Mouse (Mus musculus): ENCODE measurements around the gene Ror1.

Gene Ror1

GRCm38 (mm10) chr4:100095685-100096595 is at the start of gene Ror1:
Gene Ror1, plus strand, starts transcription at chr4:100095791.
- peak; percentile 66 for DNase-seq

- no peak for DNase-seq
These were observed 48.5 kb upstream of the Ror1 start for GRCm38 (mm10) chr4:100047066-100047465.

- no peak for DNase-seq
These were observed 47.1 kb upstream of the Ror1 start for GRCm38 (mm10) chr4:100048351-100048950.

- no peak for DNase-seq
These were observed 43.8 kb upstream of the Ror1 start for GRCm38 (mm10) chr4:100051767-100052166.

GRCm38 (mm10) chr4:100052258-100052657 is 43.3 kb upstream of the Ror1 start:
- no peak for DNase-seq

- DNase-seq: no peak
These were observed 39.5 kb upstream of the Ror1 start for GRCm38 (mm10) chr4:100056046-100056445.

- DNase-seq: no peak
These were observed 39.1 kb upstream of the Ror1 start for GRCm38 (mm10) chr4:100056446-100056845.

- no peak for DNase-seq
These were observed 38.2 kb upstream of the Ror1 start for GRCm38 (mm10) chr4:100057381-100057780.

- no peak for DNase-seq
These were observed 37.0 kb upstream of the Ror1 start for GRCm38 (mm10) chr4:100058631-100059030.

- no peak for DNase-seq
These were observed 35.8 kb upstream of the Ror1 start for GRCm38 (mm10) chr4:100059811-100060210.

- DNase-seq: no peak
These were observed 34.1 kb upstream of the Ror1 start for GRCm38 (mm10) chr4:100061396-100062066.

- DNase-seq: no peak
These were observed 29.9 kb upstream of the Ror1 start for GRCm38 (mm10) chr4:100065686-100066085.

- DNase-seq: no peak
These were observed 25.5 kb upstream of the Ror1 start for GRCm38 (mm10) chr4:100070101-100070500.

GRCm38 (mm10) chr4:100096596-100097181 is 1.1 kb downstream of the Ror1 start:
- DNase-seq: no peak

GRCm38 (mm10) chr4:100097364-100097979 is 1.9 kb downstream of the Ror1 start:
- no peak for DNase-seq

GRCm38 (mm10) chr4:100101066-100101820 is 5.7 kb downstream of the Ror1 start:
- no peak for DNase-seq

GRCm38 (mm10) chr4:100101844-100102243 is 6.3 kb downstream of the Ror1 start:
- no peak for DNase-seq

GRCm38 (mm10) chr4:100104241-100104640 is 8.7 kb downstream of the Ror1 start:
- no peak for DNase-seq

- no peak for DNase-seq
These were observed 12.0 kb downstream of the Ror1 start for GRCm38 (mm10) chr4:100107593-100107992.

GRCm38 (mm10) chr4:100108551-100108950 is 13.0 kb downstream of the Ror1 start:
- DNase-seq: no peak

GRCm38 (mm10) chr4:100114148-100114547 is 18.6 kb downstream of the Ror1 start:
- no peak for DNase-seq

- DNase-seq: no peak
These were observed 20.8 kb downstream of the Ror1 start for GRCm38 (mm10) chr4:100116366-100116765.
